Mouse (Mus musculus) myocyte (in vitro differentiated cells): ENCODE results near the gene Ssbp2.

ENCODE experiments used
- MAX ChIP-seq: IDR thresholded peaks from one replicate; pipeline ENCODE4 v1.6.1; 2011; ENCODE audit warnings: low read depth, mild to moderate bottlenecking, control low read depth
- MYOD1 ChIP-seq, 3 experiments: IDR thresholded peaks; one replicate each; pipeline ENCODE4 v1.6.1; 2011; ENCODE audit warnings: control low read depth in 2 of 3, low read depth in 2 of 3, mild to moderate bottlenecking in 2 of 3, moderate library complexity in 1 of 3; ENCODE audit not compliant: insufficient read length in 2 of 3, control insufficient read depth in 1 of 3
- POLR2A ChIP-seq: IDR thresholded peaks from one replicate; pipeline ENCODE4 v1.6.1; 2011; ENCODE audit warnings: low read depth, mild to moderate bottlenecking, control low read depth, moderate library complexity; ENCODE audit not compliant: insufficient read length
- USF1 ChIP-seq: IDR thresholded peaks from one replicate; pipeline ENCODE4 v1.6.1; 2011; ENCODE audit warnings: low read depth, mild to moderate bottlenecking, control low read depth, moderate library complexity

DNA sequence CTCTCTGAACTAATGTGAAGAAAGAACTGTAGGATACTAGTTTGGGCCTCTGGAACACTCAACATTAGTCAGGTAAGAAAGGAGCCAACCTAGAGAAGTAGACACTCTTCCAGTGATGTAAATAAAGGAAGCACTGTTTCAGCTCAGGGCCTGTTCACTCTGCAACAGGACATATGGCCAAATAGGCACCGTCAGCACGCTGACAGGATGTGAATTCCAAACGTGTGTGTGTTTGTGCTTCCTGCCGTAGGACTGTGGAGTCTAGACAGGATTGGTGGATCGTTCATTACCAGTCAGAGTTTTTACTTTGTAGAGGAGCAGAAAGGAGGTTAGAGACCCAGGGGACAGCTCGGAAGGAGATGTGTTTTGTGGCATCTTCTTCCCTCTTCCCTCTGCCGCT lies 174.0 kb downstream of the Ssbp2 start:
- TF ChIP-seq MAX (no peak), POLR2A (no peak), MYOD1 (IDR thresholded peaks at IDR 0.05; ENCODE audit: control insufficient read depth in 1 of 3, insufficient read length in 2 of 3, low read depth in 2 of 3) (no peak), USF1 (no peak)
